Mouse (Mus musculus) kidney, adult 2 months (tissue): ENCODE measurements at regions not wholly inside any gene's neighbourhood (a gene's known extent, or its start where the extent isn't known, plus 50 kb on each side); places are given as distances from the start of the nearest gene placed in this dataset.
A peak's percentile ranks its signal among the peaks of the same experiment; 100 is the strongest.

ENCODE experiments used
- DNase-seq: peaks from one replicate; pipeline ENCODE4 v3.0.0; 2021
- H3K27ac ChIP-seq: fragments of 200-500 bp; 2 replicates; pipeline ENCODE4 v1.5.1; 2012; ENCODE audit warnings: low read depth, low read length, control low read depth, inconsistent platforms; ENCODE audit not compliant: insufficient read depth
- H3K27me3 ChIP-seq: fragments of 200-500 bp; replicated peaks from 2 replicates; pipeline ENCODE4 v1.6.1; 2012; ENCODE audit warnings: mild to moderate bottlenecking, moderate library complexity, low read length, inconsistent platforms; ENCODE audit not compliant: control insufficient read depth, insufficient read depth
- H3K36me3 ChIP-seq: fragments of 200-500 bp; 2 replicates; pipeline ENCODE4 v1.6.1; 2012; ENCODE audit warnings: mild to moderate bottlenecking, moderate library complexity, low read length, inconsistent platforms; ENCODE audit not compliant: control insufficient read depth, insufficient read depth
- H3K4me1 ChIP-seq: fragments of 200-500 bp; 2 replicates; pipeline ENCODE4 v1.6.1; 2011; ENCODE audit warnings: low read length; ENCODE audit not compliant: control insufficient read depth, insufficient read depth
- H3K4me3 ChIP-seq: fragments of 200-500 bp; 2 replicates; pipeline ENCODE4 v1.5.1; 2011; ENCODE audit warnings: mild to moderate bottlenecking, low read depth, low read length, control low read depth; ENCODE audit not compliant: insufficient read depth
- CTCF ChIP-seq: fragments of 200-500 bp; conservative IDR thresholded peaks from 2 replicates; pipeline ENCODE4 v1.5.1; 2011; ENCODE audit warnings: low read depth, mild to moderate bottlenecking, control low read depth, low read length, moderate library complexity, mixed read lengths; ENCODE audit not compliant: insufficient read depth, insufficient read length
- POLR2A ChIP-seq: fragments of 200-500 bp; IDR thresholded peaks from one replicate; pipeline ENCODE4 v1.6.1; 2011; ENCODE audit warnings: low read depth, low read length, control low read depth
- WGBS: fragments of 180-500 bp; shearing (Covaris S2); methylation state at CpG from one replicate; pipeline ENCODE4 v1.1.7; 2018; 5-methylcytosine and 5-hydroxymethylcytosine counted together

DNA sequence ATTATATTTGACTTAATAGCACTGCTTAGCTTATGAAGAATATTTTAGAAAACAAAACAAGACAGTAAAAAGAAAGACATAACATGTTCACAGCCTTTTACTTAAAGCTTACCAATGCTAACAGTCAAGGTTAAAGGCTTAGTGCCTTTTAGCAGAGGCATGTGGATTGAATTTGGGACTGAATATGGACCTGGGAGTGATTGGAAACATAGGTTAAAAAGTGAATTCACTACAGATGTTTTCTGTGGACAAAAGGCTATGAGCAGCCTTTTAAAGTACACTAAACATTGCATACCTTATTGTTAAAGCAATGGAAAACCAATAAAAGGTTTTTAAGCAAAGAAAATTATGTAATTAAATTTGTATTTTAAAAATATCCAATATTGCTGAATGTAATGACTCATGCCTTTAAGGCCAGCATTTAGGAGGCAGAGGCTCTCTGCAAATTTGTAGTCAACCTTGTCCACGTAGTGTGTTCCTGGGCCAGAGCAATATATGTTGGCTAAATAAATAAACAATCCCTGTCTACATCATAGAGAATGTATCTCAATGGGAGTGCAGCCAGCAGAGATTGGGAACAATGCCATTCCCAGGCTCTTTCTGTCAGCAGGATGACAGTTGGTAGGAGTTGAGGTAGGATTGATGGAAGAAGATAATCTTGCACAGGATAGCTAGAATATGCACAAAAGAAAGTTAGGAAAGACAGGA, 521.2 kb upstream of the Cdh11 start:
- Histone ChIP-seq H3K27me3 (no peaks in the 10 kb centered on the region), H3K4me1 (no peaks in the 10 kb centered on the region), H3K4me3 (no peak overlapping the region), H3K36me3 (no peaks in the 10 kb centered on the region), H3K27ac (no peak overlapping the region)
- no peak for DNase-seq
- WGBS = 67% methylated on average over 1 of the region's 1 CpGs
- TF ChIP-seq POLR2A (no peak), CTCF (no peak)

DNA sequence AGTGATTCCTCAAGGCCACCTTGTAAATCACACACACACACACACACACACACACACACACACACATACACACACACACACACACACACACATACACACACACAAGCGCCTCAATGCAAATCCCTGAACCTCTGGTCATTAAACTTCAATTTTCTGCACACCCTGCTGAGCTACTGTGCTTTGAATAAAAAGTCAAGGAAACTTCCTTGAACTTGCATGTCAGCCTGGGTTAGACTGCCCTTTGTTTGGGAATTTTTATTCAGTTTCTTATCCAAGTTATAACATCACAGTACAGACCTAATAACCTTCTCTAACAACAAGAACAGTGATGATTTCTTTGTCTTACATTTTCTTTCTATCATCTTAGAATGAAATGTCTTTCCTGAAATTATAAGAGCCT, 528.1 kb upstream of the Cdh11 start:
- Histone ChIP-seq H3K27ac (no peak overlapping the region), H3K4me1 (peaks cover 6% of the 10 kb centered on the region; the same call in 1 of the 2 replicates), H3K27me3 (no peaks in the 10 kb centered on the region), H3K4me3 (no peak overlapping the region), H3K36me3 (no peaks in the 10 kb centered on the region)
- TF ChIP-seq CTCF (no peak), POLR2A (no peak)
- no peak for DNase-seq
- WGBS = 78% methylated on average over 1 of the region's 1 CpGs

DNA sequence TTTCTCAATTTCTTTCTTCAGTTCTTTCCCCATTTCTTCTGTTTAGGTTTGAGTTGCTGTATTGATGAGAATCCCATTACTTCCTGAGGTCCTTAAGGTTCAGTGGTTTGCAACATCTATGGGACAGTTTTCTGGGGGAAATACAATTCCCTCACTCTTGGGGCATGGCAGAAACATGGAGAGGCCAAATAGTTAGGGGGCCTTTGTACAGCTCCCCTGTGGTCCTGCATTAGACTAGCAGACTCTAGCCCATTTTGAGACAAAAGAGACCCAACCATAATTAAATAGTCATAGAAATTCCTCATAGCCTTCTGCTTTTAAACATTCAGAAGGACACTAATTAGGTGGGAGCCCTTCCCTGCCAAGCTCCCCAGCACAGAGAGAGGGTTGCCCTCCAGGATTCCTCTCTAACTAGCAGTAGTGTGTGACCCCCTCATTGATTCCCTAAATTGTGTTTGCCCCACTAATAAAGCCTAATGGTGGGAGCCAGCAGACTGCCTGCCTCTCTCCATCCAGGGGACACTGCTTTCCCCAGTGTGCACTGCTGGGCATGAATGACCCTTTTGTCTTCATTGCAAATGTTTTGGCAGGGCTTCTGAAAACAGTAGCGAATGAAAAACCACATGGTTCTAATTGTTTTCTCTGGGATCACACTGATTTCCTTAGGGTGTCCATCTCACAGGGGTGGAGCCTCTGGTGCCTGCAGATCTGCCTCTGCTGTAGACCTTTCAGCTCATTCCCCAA, 529.0 kb upstream of the Cdh11 start:
- no peak for DNase-seq
- Histone ChIP-seq H3K4me1 (peaks cover 6% of the 10 kb centered on the region; the same call in 1 of the 2 replicates), H3K36me3 (no peaks in the 10 kb centered on the region), H3K27me3 (no peaks in the 10 kb centered on the region), H3K27ac (no peak overlapping the region), H3K4me3 (no peak overlapping the region)
- TF ChIP-seq CTCF (no peak), POLR2A (no peak)
- WGBS = 48% methylated on average over 1 of the region's 1 CpGs

GRCm38 (mm10) chr8:103315742-103316141, 530.3 kb upstream of the Cdh11 start:
- H3K36me3 ChIP-seq = no peaks in the 10 kb centered on the region
- H3K27me3 ChIP-seq = no peaks in the 10 kb centered on the region
- peaks cover 6% of the 10 kb centered on the region; the same call in 1 of the 2 replicates for H3K4me1 ChIP-seq
- TF ChIP-seq POLR2A (no peak), CTCF (no peak)
- DNase-seq = no peak
- H3K27ac ChIP-seq = no peak overlapping the region
- no peak overlapping the region for H3K4me3 ChIP-seq
- WGBS = 97% methylated on average over 1 of the region's 1 CpGs

- Histone ChIP-seq H3K36me3 (no peaks in the 10 kb centered on the region), H3K27me3 (no peaks in the 10 kb centered on the region), H3K4me1 (peaks cover 6% of the 10 kb centered on the region; the same call in 1 of the 2 replicates), H3K4me3 (no peak overlapping the region), H3K27ac (no peak overlapping the region)
- peak; percentile 28 for DNase-seq
- TF ChIP-seq POLR2A (no peak), CTCF (no peak)
- WGBS = 25% methylated on average over 5 of the region's 5 CpGs
Observed at GRCm38 (mm10) chr8:103316691-103317091, 531.2 kb upstream of the Cdh11 start.

DNA sequence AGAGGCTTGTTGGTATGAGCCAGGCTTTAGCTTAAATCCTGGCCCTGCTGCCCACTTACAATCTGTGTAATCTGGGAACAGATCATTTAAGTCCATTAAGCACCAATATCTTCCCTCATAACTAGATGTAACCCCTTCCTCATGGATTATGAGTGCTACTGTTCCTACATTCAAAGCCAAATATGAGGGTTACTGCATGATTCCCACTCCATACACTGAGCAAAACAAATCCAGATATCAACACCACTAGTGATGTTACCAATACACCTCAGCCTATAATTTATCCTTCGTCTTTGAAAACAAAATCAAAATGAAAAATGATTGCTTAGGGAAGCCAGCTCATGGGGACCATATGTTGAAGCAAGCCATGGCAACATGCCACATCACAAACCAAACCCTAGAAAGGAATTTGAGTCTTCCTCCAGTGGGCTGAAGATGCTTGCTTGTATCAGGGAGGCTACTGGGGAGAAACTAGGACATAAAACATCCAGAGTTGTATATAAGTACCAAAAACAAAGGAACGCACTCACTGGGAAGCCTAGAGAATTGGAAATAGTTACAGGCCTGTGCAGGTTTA, 531.8 kb upstream of the Cdh11 start:
- no peak for TF ChIP-seq CTCF
- no peak for TF ChIP-seq POLR2A
- Histone ChIP-seq H3K4me1 (peaks cover 6% of the 10 kb centered on the region; the same call in 1 of the 2 replicates), H3K4me3 (no peak overlapping the region), H3K36me3 (no peaks in the 10 kb centered on the region), H3K27me3 (no peaks in the 10 kb centered on the region), H3K27ac (no peak overlapping the region)
- DNase-seq = no peak
- 70% methylated on average over 2 of the region's 2 CpGs for WGBS
